ENCODE assay signal across 14 mouse cellular contexts in genomic region chr11:84526976-84527860, GRCm38 (mm10). TPM values are rescaled to one million over a fixed set of nuclear protein-coding genes. Genes with fewer than 3 reads are reported as not detected.
A peak's percentile ranks its signal among the peaks of the same experiment; 100 is the strongest.
DNase-seq lines count a peak whose midpoint lies in the region; ATAC-seq lines count a peak whose summit lies in the region.
"Had no signal": no experiment of that assay in that cellular context is flagged by ENCODE, and none has a peak within 500 bp of the region (broad histone marks: within the 10 kb centered on the region; RNA-seq: fewer than 3 reads in every experiment).

No protein-coding gene starts in this region.

- DNase-seq in forebrain, embryonic 10.5 days (ENCODE audit: extremely low spot score, low spot score), result peak; percentile 35
- peak; percentile 26 for DNase-seq in ES-CJ7 (ENCODE audit: low read depth, low spot score)
- no peak for DNase-seq in forebrain, embryonic 14.5 days (ENCODE audit: low spot score)
- DNase-seq in gastrocnemius, postnatal 36 days, result no peak
- no peak for DNase-seq in layer of hippocampus, adult 8-10 months (ENCODE audit: low spot score in 2 of 2)
- DNase-seq in adrenal gland, postnatal 36 days, result no peak
- DNase-seq: adrenal gland, postnatal 25 days; heart, adult 2 months; lung, adult 18-20 months had no signal

- H3K4me3 ChIP-seq in forebrain, embryonic 10.5 days, result peak overlapping the region; percentile 13; the same call in 1 of the 2 replicates
- no peak overlapping the region for H3K4me3 ChIP-seq in forebrain, embryonic 16.5 days (replicated peaks; ENCODE audit: low read length)
- peak overlapping the region; percentile 41 for H3K4me3 ChIP-seq in forebrain, embryonic 14.5 days (ENCODE audit: low read depth, low read length)
- H3K4me3 ChIP-seq in midbrain, embryonic 13.5 days (replicated peaks), result peak overlapping the region; percentile 61
- H3K4me3 ChIP-seq: heart, adult 2 months had no signal

- H3K27me3 ChIP-seq in forebrain, embryonic 10.5 days (ENCODE audit: poor library complexity, severe bottlenecking), result peaks cover 100% of the 10 kb centered on the region
- H3K27me3 ChIP-seq in forebrain, embryonic 16.5 days (replicated peaks; ENCODE audit: control insufficient read depth, insufficient read depth, low read length), result peaks cover 71% of the 10 kb centered on the region
- peaks cover 91% of the 10 kb centered on the region for H3K27me3 ChIP-seq in forebrain, embryonic 14.5 days (replicated peaks; ENCODE audit: control insufficient read depth, insufficient read depth, low read length)
- peaks cover 100% of the 10 kb centered on the region for H3K27me3 ChIP-seq in midbrain, embryonic 13.5 days

- intact Hi-C loops in gastrocnemius, postnatal 36 days (cut with DNase I), result loop anchor here (10.0 kb wide), 1 partner anchor 268 kb away; no protein-coding TSS in a partner anchor

- no peak overlapping the region for H3K27ac ChIP-seq in forebrain, embryonic 10.5 days
- no peak overlapping the region for H3K27ac ChIP-seq in forebrain, embryonic 16.5 days (ENCODE audit: low read length)
- no peak overlapping the region for H3K27ac ChIP-seq in forebrain, embryonic 14.5 days (ENCODE audit: low read depth, low read length)
- H3K27ac ChIP-seq in midbrain, embryonic 13.5 days, result peak overlapping the region; percentile 86
- H3K27ac ChIP-seq: heart, adult 2 months had no signal

- H3K4me2 ChIP-seq in forebrain, embryonic 16.5 days (ENCODE audit: low read length), result no peak overlapping the region
- no peak overlapping the region for H3K4me2 ChIP-seq in forebrain, embryonic 14.5 days (ENCODE audit: low read length)
- H3K4me2 ChIP-seq in midbrain, embryonic 13.5 days (replicated peaks), result peak overlapping the region; percentile 71

- H3K36me3 ChIP-seq in forebrain, embryonic 10.5 days (replicated peaks), result no peaks in the 10 kb centered on the region
- no peaks in the 10 kb centered on the region for H3K36me3 ChIP-seq in forebrain, embryonic 16.5 days (ENCODE audit: control insufficient read depth, insufficient read depth)
- no peaks in the 10 kb centered on the region for H3K36me3 ChIP-seq in forebrain, embryonic 14.5 days (ENCODE audit: control insufficient read depth, insufficient read depth, low read length)
- no peaks in the 10 kb centered on the region for H3K36me3 ChIP-seq in midbrain, embryonic 13.5 days

- no peak for ATAC-seq in forebrain, embryonic 16.5 days
- no peak for ATAC-seq in forebrain, embryonic 14.5 days
- ATAC-seq in midbrain, embryonic 13.5 days, result no peak

- no peak overlapping the region for H3K9ac ChIP-seq in forebrain, embryonic 16.5 days (replicated peaks; ENCODE audit: low read depth, low read length)
- H3K9ac ChIP-seq in forebrain, embryonic 14.5 days (ENCODE audit: low read length), result no peak overlapping the region; the same call in 1 of the 2 replicates
- H3K9ac ChIP-seq in midbrain, embryonic 13.5 days (replicated peaks), result peak overlapping the region; percentile 89

- H3K9me3 ChIP-seq in forebrain, embryonic 10.5 days, result no peaks in the 10 kb centered on the region
- no peaks in the 10 kb centered on the region for H3K9me3 ChIP-seq in forebrain, embryonic 16.5 days (ENCODE audit: control insufficient read depth, low read length)
- no peaks in the 10 kb centered on the region for H3K9me3 ChIP-seq in forebrain, embryonic 14.5 days (replicated peaks; ENCODE audit: control insufficient read depth, low read length)
- H3K9me3 ChIP-seq in midbrain, embryonic 13.5 days, result no peaks in the 10 kb centered on the region

- H3K4me1 ChIP-seq in forebrain, embryonic 10.5 days, result peaks cover 61% of the 10 kb centered on the region
- H3K4me1 ChIP-seq in forebrain, embryonic 16.5 days (replicated peaks; ENCODE audit: control insufficient read depth, insufficient read depth, low read length), result peaks cover 31% of the 10 kb centered on the region
- H3K4me1 ChIP-seq in forebrain, embryonic 14.5 days (ENCODE audit: control insufficient read depth, insufficient read depth, low read length), result 0 out of 2 replicates have a peak, but pooled peaks cover 11% of the 10 kb centered on the region
- peaks cover 67% of the 10 kb centered on the region for H3K4me1 ChIP-seq in midbrain, embryonic 13.5 days (replicated peaks)

- WGBS in forebrain, embryonic 10.5 days, result under 1% methylated on average over 29 of the region's 29 CpGs
- WGBS in forebrain, embryonic 16.5 days, result 1% methylated on average over 29 of the region's 29 CpGs
- WGBS in forebrain, embryonic 14.5 days, result 2% methylated on average over 29 of the region's 29 CpGs
- 1% methylated on average over 29 of the region's 29 CpGs for WGBS in midbrain, embryonic 13.5 days

RNA-seq across cellular contexts. Expression of gene Lhx1, which starts 1.9 kb away (rescaled TPM):
- polyA plus RNA-seq in forebrain, embryonic 10.5 days (2016; fragmentation: Nextera tagmentation; extraction: Ambion mirVana), result 1.3 and 2.6 TPM in 2 replicates
- polyA plus RNA-seq in forebrain, embryonic 16.5 days (2015; fragmentation: Nextera tagmentation; extraction: Ambion mirVana), result 2.7 and 3.0 TPM in 2 replicates
- 7.0 and 7.2 TPM in 2 replicates for polyA plus RNA-seq in forebrain, embryonic 14.5 days (2014; fragmentation: Nextera tagmentation; extraction: Ambion mirVana)
- polyA plus RNA-seq in midbrain, embryonic 13.5 days (2015; fragmentation: Nextera tagmentation; extraction: Ambion mirVana), result 57.5 and 62.7 TPM in 2 replicates
- total RNA-seq in gastrocnemius, postnatal 36 days (2021), result not detected
- under 1 TPM in 3 of 4 experiments, not detected in 1; 0.08 to 0.43 (median 0.18) TPM for total RNA-seq in layer of hippocampus, adult 8-10 months (2022)
- not detected for total RNA-seq in adrenal gland, postnatal 36 days (2021)
- total RNA-seq: adrenal gland, postnatal 25 days; common myeloid progenitor, adult 5-6 weeks; heart, adult 2 months; hematopoietic stem cell, adult 5-6 weeks had no signal
- polyA plus RNA-seq: heart, adult 2 months; urinary bladder, adult 2 months had no signal

RNA-seq across cellular contexts. Expression of gene Aatf, which starts 13.9 kb away (rescaled TPM):
- 63.2 and 64.7 TPM in 2 replicates for polyA plus RNA-seq in forebrain, embryonic 10.5 days (2016; fragmentation: Nextera tagmentation; extraction: Ambion mirVana)
- 56.9 and 58.5 TPM in 2 replicates for polyA plus RNA-seq in forebrain, embryonic 16.5 days (2015; fragmentation: Nextera tagmentation; extraction: Ambion mirVana)
- 45.1 and 45.5 TPM in 2 replicates for polyA plus RNA-seq in forebrain, embryonic 14.5 days (2014; fragmentation: Nextera tagmentation; extraction: Ambion mirVana)
- 59.5 and 60.7 TPM in 2 replicates for polyA plus RNA-seq in midbrain, embryonic 13.5 days (2015; fragmentation: Nextera tagmentation; extraction: Ambion mirVana)
- total RNA-seq in gastrocnemius, postnatal 36 days (2021), result 10 to 100 TPM; 10.8 to 14.9 TPM
- total RNA-seq in layer of hippocampus, adult 8-10 months (2022), result 10 to 100 TPM; 20.1 to 24.8 (median 21.7) TPM
- 10 to 100 TPM; 20.8 to 23.2 TPM for total RNA-seq in adrenal gland, postnatal 36 days (2021)

Comparison
In these comparisons a context has a peak if more than half of its experiments do, and no peak if none do; other contexts are left out.
1. DNase-seq: peak in forebrain, embryonic 10.5 days (single experiment) and ES-CJ7 (single experiment); none in forebrain, embryonic 14.5 days (single experiment), gastrocnemius, postnatal 36 days (0 of 2), layer of hippocampus, adult 8-10 months (0 of 2) and adrenal gland, postnatal 36 days (0 of 2).